Mouse (Mus musculus) C2C12 (cell line): ENCODE measurements around the gene Ptbp1. TPM values are rescaled to one million over a fixed set of nuclear protein-coding genes. Genes with fewer than 3 reads are reported as not detected.

Source experiments
- H3K27me3 ChIP-seq: one replicate; pipeline ENCODE4 v1.6.1; 2011; ENCODE audit not compliant: control insufficient read depth, insufficient read depth, insufficient read length
- H3K36me3 ChIP-seq: one replicate; pipeline ENCODE4 v1.6.1; 2011; ENCODE audit not compliant: control insufficient read depth, insufficient read depth
- H3K4me3 ChIP-seq: one replicate; pipeline ENCODE4 v1.5.1; 2011; ENCODE audit warnings: mild to moderate bottlenecking, control low read depth; ENCODE audit not compliant: poor library complexity, insufficient read depth, severe bottlenecking
- H3K79me2 ChIP-seq: one replicate; pipeline ENCODE4 v1.6.1; 2011; ENCODE audit not compliant: control insufficient read depth, insufficient read depth
- H3K79me3 ChIP-seq: one replicate; pipeline ENCODE4 v1.6.1; 2011; ENCODE audit warnings: low read depth, control low read depth
- H3ac ChIP-seq: one replicate; pipeline ENCODE3; 2011; ENCODE audit warnings: low read depth; ENCODE audit not compliant: control insufficient read depth, insufficient read length
- CEBPB ChIP-seq: IDR thresholded peaks from one replicate; pipeline ENCODE4 v1.6.1; 2011; ENCODE audit warnings: low read depth, mild to moderate bottlenecking, control low read depth, moderate library complexity
- CTCF ChIP-seq: IDR thresholded peaks from one replicate; pipeline ENCODE4 v1.5.1; 2011; ENCODE audit not compliant: control insufficient read depth, insufficient read depth, insufficient read length
- FOSL1 ChIP-seq: IDR thresholded peaks from one replicate; pipeline ENCODE4 v1.8.0; 2011; ENCODE audit warnings: mild to moderate bottlenecking, low read length; ENCODE audit not compliant: poor library complexity, insufficient read depth, severe bottlenecking
- MAX ChIP-seq: IDR thresholded peaks from one replicate; pipeline ENCODE4 v1.6.1; 2011; ENCODE audit warnings: mild to moderate bottlenecking, control low read depth
- MYOD1 ChIP-seq: IDR thresholded peaks from one replicate; pipeline ENCODE4 v1.6.1; 2011; ENCODE audit warnings: low read depth; ENCODE audit not compliant: control insufficient read depth, insufficient read length
- MYOG ChIP-seq: IDR thresholded peaks from one replicate; pipeline ENCODE4 v1.6.1; 2011; ENCODE audit not compliant: control insufficient read depth, insufficient read length; ENCODE audit errors: extremely low read depth
- USF1 ChIP-seq: IDR thresholded peaks from one replicate; pipeline ENCODE4 v1.6.1; 2011; ENCODE audit warnings: low read depth, mild to moderate bottlenecking, control low read depth, moderate library complexity
- polyA plus RNA-seq: library from polyadenylated mRNA; unstranded; fragments of >200 nt; fragmentation: generic; extraction: Trizol; gene quantifications from one replicate; pipeline ENCODE4 v1.2.1, GENCODE M21; 2012; ENCODE audit warnings: missing spikeins

The Ptbp1 gene
- polyA plus RNA-seq, 1 experiment = 345 TPM

DNA sequence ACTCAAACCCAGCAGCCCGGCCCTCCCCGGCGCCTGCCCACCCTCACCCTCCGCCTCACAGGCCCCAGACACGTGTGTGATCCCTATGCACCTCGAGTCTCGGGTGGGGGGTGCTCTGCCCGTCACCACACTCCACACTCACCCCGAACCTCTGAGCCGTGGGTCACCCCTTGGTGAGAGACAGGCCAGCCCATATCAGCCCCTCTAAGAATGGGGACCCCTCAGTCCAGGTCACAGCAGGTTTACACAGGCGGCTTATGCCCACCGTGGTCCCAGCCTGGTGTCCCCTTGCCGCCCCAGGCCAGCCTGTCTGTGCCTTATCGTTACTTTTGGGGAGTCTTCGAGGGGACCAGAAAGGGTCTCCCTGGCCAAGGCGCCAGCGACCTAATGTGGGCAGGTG lies 34.6 kb upstream of the Ptbp1 start:
- no peak overlapping the region for H3K4me3 ChIP-seq
- H3K27me3 ChIP-seq = no peaks in the 10 kb centered on the region
- H3K79me3 ChIP-seq = no peaks in the 10 kb centered on the region
- TF ChIP-seq USF1 = no peak
- no peak for TF ChIP-seq CTCF
- no peak for TF ChIP-seq MYOD1
- no peak for TF ChIP-seq FOSL1
- TF ChIP-seq MYOG = no peak
- TF ChIP-seq MAX = no peak
- TF ChIP-seq CEBPB = no peak
- no peaks in the 10 kb centered on the region for H3K79me2 ChIP-seq
- H3ac ChIP-seq = no peak overlapping the region
- no peaks in the 10 kb centered on the region for H3K36me3 ChIP-seq

GRCm38 (mm10) chr10:79820277-79820676 lies 34.0 kb upstream of the Ptbp1 start:
- no peaks in the 10 kb centered on the region for H3K79me3 ChIP-seq
- no peak overlapping the region for H3K4me3 ChIP-seq
- TF ChIP-seq MYOD1 = no peak
- H3K79me2 ChIP-seq = no peaks in the 10 kb centered on the region
- H3K27me3 ChIP-seq = no peaks in the 10 kb centered on the region
- H3K36me3 ChIP-seq = no peaks in the 10 kb centered on the region
- no peak overlapping the region for H3ac ChIP-seq

GRCm38 (mm10) chr10:79820782-79821181 lies 33.4 kb upstream of the Ptbp1 start, which contains the start of gene Misp:
Gene Misp, plus strand, starts transcription at chr10:79820989.
- Histone ChIP-seq H3K79me2 (no peaks in the 10 kb centered on the region), H3K36me3 (no peaks in the 10 kb centered on the region), H3ac (no peak within 1 kb of the TSS), H3K79me3 (no peaks in the 10 kb centered on the region), H3K4me3 (no peak within 1 kb of the TSS), H3K27me3 (peaks cover 3% of the 10 kb centered on the region)
- no peak for TF ChIP-seq MYOG
- TF ChIP-seq MAX = no peak

DNA sequence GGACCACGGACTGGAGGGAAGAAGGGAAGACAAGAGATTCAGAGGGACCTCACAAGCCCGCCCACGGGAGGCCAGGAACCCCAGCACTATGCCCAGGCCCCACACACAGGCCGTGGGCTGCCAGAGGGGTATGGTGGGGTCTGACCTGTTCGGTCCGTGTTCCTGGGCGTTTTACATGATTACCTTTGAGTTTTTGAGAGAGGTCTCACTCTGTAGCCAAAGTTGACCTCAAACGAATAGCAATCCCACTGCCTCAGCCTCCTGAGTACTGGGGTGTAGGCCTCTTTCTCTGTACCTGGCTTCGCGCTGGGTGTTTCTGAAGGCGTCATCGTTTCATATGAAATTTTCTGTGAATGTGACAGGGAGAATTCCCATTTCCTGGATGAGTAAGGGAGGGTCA lies 32.5 kb upstream of the Ptbp1 start:
- H3ac ChIP-seq = no peak overlapping the region
- no peaks in the 10 kb centered on the region for H3K79me3 ChIP-seq
- H3K4me3 ChIP-seq = no peak overlapping the region
- no peaks in the 10 kb centered on the region for H3K36me3 ChIP-seq
- H3K27me3 ChIP-seq = peaks cover 11% of the 10 kb centered on the region
- H3K79me2 ChIP-seq = no peaks in the 10 kb centered on the region
- no peak for TF ChIP-seq CEBPB
- no peak for TF ChIP-seq MAX
- no peak for TF ChIP-seq MYOD1
- TF ChIP-seq FOSL1 = no peak
- TF ChIP-seq CTCF = no peak
- no peak for TF ChIP-seq USF1

GRCm38 (mm10) chr10:79822372-79822771 lies 31.9 kb upstream of the Ptbp1 start:
- Histone ChIP-seq H3K27me3 (peaks cover 13% of the 10 kb centered on the region), H3K79me2 (no peaks in the 10 kb centered on the region), H3ac (no peak overlapping the region), H3K36me3 (no peaks in the 10 kb centered on the region), H3K79me3 (no peaks in the 10 kb centered on the region), H3K4me3 (no peak overlapping the region)
- TF ChIP-seq MYOG (no peak), CTCF (no peak), MAX (no peak), MYOD1 (no peak)

GRCm38 (mm10) chr10:79823011-79823410 lies 31.2 kb upstream of the Ptbp1 start:
- peaks cover 13% of the 10 kb centered on the region for H3K27me3 ChIP-seq
- no peaks in the 10 kb centered on the region for H3K79me2 ChIP-seq
- no peak overlapping the region for H3K4me3 ChIP-seq
- no peak overlapping the region for H3ac ChIP-seq
- TF ChIP-seq CEBPB = no peak
- no peak for TF ChIP-seq MAX
- no peak for TF ChIP-seq FOSL1
- TF ChIP-seq MYOG = no peak
- TF ChIP-seq CTCF = no peak
- TF ChIP-seq USF1 = no peak
- TF ChIP-seq MYOD1 = no peak
- no peaks in the 10 kb centered on the region for H3K79me3 ChIP-seq
- H3K36me3 ChIP-seq = no peaks in the 10 kb centered on the region
